Mouse (Mus musculus) limb, embryonic 11.5 days (tissue): ENCODE measurements around the gene Arl3. TPM values are rescaled to one million over a fixed set of nuclear protein-coding genes. Genes with fewer than 3 reads are reported as not detected.

Source experiments
- ATAC-seq: fragments of 200-750 bp; cut with Nextera tagmentation; 2 replicates; pipeline ENCODE4 v1.8.0; 2017; ENCODE audit warnings: low read depth; ENCODE audit not compliant: insufficient number of reproducible peaks, low FRiP score, low TSS enrichment
- DNase-seq: peaks from one replicate; pipeline ENCODE4 v3.0.0-alpha.2; 2015; ENCODE audit warnings: low spot score
- H3K27ac ChIP-seq: fragments of 300-500 bp; sonication (generic); replicated peaks from 2 replicates; pipeline ENCODE4 v1.5.1; 2014; ENCODE audit warnings: low read depth, mild to moderate bottlenecking, low read length
- H3K27me3 ChIP-seq: fragments of 300-500 bp; sonication (generic); 2 replicates; pipeline ENCODE4 v1.6.1; 2014; ENCODE audit warnings: mild to moderate bottlenecking, low read length, mixed read lengths; ENCODE audit not compliant: control insufficient read depth, insufficient read depth
- H3K36me3 ChIP-seq: fragments of 300-500 bp; sonication (generic); 2 replicates; pipeline ENCODE4 v1.6.1; 2014; ENCODE audit warnings: mild to moderate bottlenecking, low read length, moderate library complexity, mixed read lengths; ENCODE audit not compliant: control insufficient read depth, insufficient read depth
- H3K4me1 ChIP-seq: fragments of 300-500 bp; sonication (generic); 2 replicates; pipeline ENCODE4 v1.6.1; 2014; ENCODE audit warnings: low read length, mixed read lengths; ENCODE audit not compliant: control insufficient read depth, insufficient read depth
- H3K4me2 ChIP-seq: fragments of 300-500 bp; sonication (generic); 2 replicates; pipeline ENCODE4 v1.6.1; 2014; ENCODE audit warnings: low read depth, mild to moderate bottlenecking, moderate library complexity; ENCODE audit not compliant: severe bottlenecking
- H3K4me3 ChIP-seq: fragments of 300-500 bp; sonication (generic); 2 replicates; pipeline ENCODE4 v1.5.1; 2014; ENCODE audit warnings: low read depth, low read length
- H3K9ac ChIP-seq: fragments of 300-500 bp; sonication (generic); 2 replicates; pipeline ENCODE4 v1.6.1; 2014; ENCODE audit warnings: mild to moderate bottlenecking, low read length
- H3K9me3 ChIP-seq: fragments of 300-500 bp; sonication (generic); 2 replicates; pipeline ENCODE4 v1.6.1; 2016; ENCODE audit warnings: low read length; ENCODE audit not compliant: control insufficient read depth
- WGBS: fragments of 180-500 bp; shearing (Covaris S2); extraction: QIAGEN DNeasy Blood & Tissue Kit; methylation state at CpG from one replicate; pipeline ENCODE4 v1.1.7; 2014; 5-methylcytosine and 5-hydroxymethylcytosine counted together
- polyA plus RNA-seq: library from polyadenylated mRNA; unstranded; fragments of >200 nt; fragmentation: Nextera tagmentation; extraction: Ambion mirVana; gene quantifications from 2 replicates; pipeline ENCODE4 v1.2.1, GENCODE M21; 2014

Arl3 gene
- polyA plus RNA-seq, 1 experiment from 2014 or later: 133 TPM

- WGBS: 42% methylated on average over 6 of the region's 6 CpGs
- no peak overlapping the region for H3K4me3 ChIP-seq
- no peak for DNase-seq
- no peaks in the 10 kb centered on the region for H3K9me3 ChIP-seq
- no peaks in the 10 kb centered on the region; the same call in 1 of the 2 replicates for H3K36me3 ChIP-seq
- no peak overlapping the region for H3K4me2 ChIP-seq
- no peak overlapping the region for H3K9ac ChIP-seq
- H3K27me3 ChIP-seq: no peaks in the 10 kb centered on the region
- ATAC-seq: no peak
- peaks cover 39% of the 10 kb centered on the region for H3K4me1 ChIP-seq
- no peak overlapping the region for H3K27ac ChIP-seq
These were observed 38.4 kb downstream of the Arl3 start for GRCm38 (mm10) chr19:46534542-46535098.

- no peaks in the 10 kb centered on the region; the same call in 1 of the 2 replicates for H3K36me3 ChIP-seq
- H3K4me2 ChIP-seq: no peak overlapping the region
- 55% methylated on average over 5 of the region's 5 CpGs for WGBS
- H3K9me3 ChIP-seq: no peaks in the 10 kb centered on the region
- H3K27me3 ChIP-seq: no peaks in the 10 kb centered on the region
- DNase-seq (no peak), ATAC-seq (no peak)
- H3K4me1 ChIP-seq: peaks cover 50% of the 10 kb centered on the region
- H3K4me3 ChIP-seq: no peak overlapping the region
- no peak overlapping the region for H3K27ac ChIP-seq
- no peak overlapping the region for H3K9ac ChIP-seq
These were observed 39.5 kb downstream of the Arl3 start for GRCm38 (mm10) chr19:46533525-46533924.

- Histone ChIP-seq H3K27me3 (no peaks in the 10 kb centered on the region), H3K4me3 (no peak overlapping the region), H3K4me2 (no peak overlapping the region), H3K9ac (no peak overlapping the region), H3K27ac (no peak overlapping the region), H3K36me3 (no peaks in the 10 kb centered on the region), H3K4me1 (peaks cover 55% of the 10 kb centered on the region), H3K9me3 (no peaks in the 10 kb centered on the region)
- DNase-seq: no peak
- 44% methylated on average over 4 of the region's 4 CpGs for WGBS
- ATAC-seq: no peak
These were observed 39.9 kb downstream of the Arl3 start for GRCm38 (mm10) chr19:46533066-46533465.

GRCm38 (mm10) chr19:46532031-46532688 is 40.8 kb downstream of the Arl3 start:
- 11% methylated on average over 10 of the region's 10 CpGs for WGBS
- Histone ChIP-seq H3K4me3 (no peak overlapping the region), H3K9ac (no peak overlapping the region), H3K4me2 (no peak overlapping the region), H3K9me3 (no peaks in the 10 kb centered on the region), H3K4me1 (peaks cover 64% of the 10 kb centered on the region), H3K27me3 (no peaks in the 10 kb centered on the region), H3K27ac (no peak overlapping the region; the same call in 1 of the 2 replicates), H3K36me3 (no peaks in the 10 kb centered on the region)
- ATAC-seq: no peak
- DNase-seq: no peak

GRCm38 (mm10) chr19:46531071-46532030 is 41.6 kb downstream of the Arl3 start:
- ATAC-seq (no peak), DNase-seq (no peak)
- Histone ChIP-seq H3K4me3 (no peak overlapping the region), H3K4me2 (no peak overlapping the region), H3K36me3 (no peaks in the 10 kb centered on the region), H3K27ac (no peak overlapping the region; the same call in 1 of the 2 replicates), H3K4me1 (peaks cover 70% of the 10 kb centered on the region), H3K9me3 (no peaks in the 10 kb centered on the region), H3K9ac (no peak overlapping the region), H3K27me3 (no peaks in the 10 kb centered on the region)
- WGBS: 12% methylated on average over 16 of the region's 16 CpGs

GRCm38 (mm10) chr19:46530449-46530990 is 42.5 kb downstream of the Arl3 start:
- DNase-seq (no peak), ATAC-seq (no peak)
- H3K27me3 ChIP-seq: no peaks in the 10 kb centered on the region
- peak overlapping the region; percentile 70 for H3K27ac ChIP-seq
- H3K4me1 ChIP-seq: peaks cover 78% of the 10 kb centered on the region
- H3K4me2 ChIP-seq: no peak overlapping the region
- 7% methylated on average over 8 of the region's 8 CpGs for WGBS
- no peaks in the 10 kb centered on the region for H3K36me3 ChIP-seq
- peak overlapping the region; percentile 50; the same call in 1 of the 2 replicates for H3K9ac ChIP-seq
- H3K4me3 ChIP-seq: no peak overlapping the region
- no peaks in the 10 kb centered on the region for H3K9me3 ChIP-seq

- ATAC-seq (no peak), DNase-seq (peak; percentile 48)
- Histone ChIP-seq H3K9ac (peak overlapping the region; percentile 50), H3K4me3 (no peak overlapping the region), H3K27ac (peak overlapping the region; percentile 70), H3K27me3 (no peaks in the 10 kb centered on the region), H3K9me3 (no peaks in the 10 kb centered on the region), H3K4me2 (peak overlapping the region; percentile 61), H3K36me3 (no peaks in the 10 kb centered on the region), H3K4me1 (peaks cover 84% of the 10 kb centered on the region)
- WGBS: 5% methylated on average over 13 of the region's 13 CpGs
These were observed 43.2 kb downstream of the Arl3 start for GRCm38 (mm10) chr19:46529601-46530448.
